Mouse (Mus musculus): ENCODE results near the gene Slc1a7. TPM values are rescaled to one million over a fixed set of nuclear protein-coding genes. Genes with fewer than 3 reads are reported as not detected.

Gene Slc1a7
- polyA plus RNA-seq, 1 experiment from 2014 or later = 0.05 TPM

GRCm38 (mm10) chr4:107998641-107999332, 30.7 kb downstream of the Slc1a7 start:
- Histone ChIP-seq H3K4me2 (ENCODE audit: low read length) (no peak overlapping the region), H3K27ac (no peak overlapping the region), H3K9me3 (replicated peaks; ENCODE audit: low read length) (no peaks in the 10 kb centered on the region), H3K36me3 (ENCODE audit: insufficient read depth, low read length) (no peaks in the 10 kb centered on the region), H3K4me3 (replicated peaks; ENCODE audit: low read depth, low read length) (no peak overlapping the region), H3K9ac (ENCODE audit: low read depth, low read length) (no peak overlapping the region), H3K4me1 (replicated peaks; ENCODE audit: insufficient read depth, low read length) (0 out of 2 replicates have a peak, but pooled peaks cover 8% of the 10 kb centered on the region), H3K27me3 (ENCODE audit: insufficient read depth, low read length) (no peaks in the 10 kb centered on the region)
- TF ChIP-seq CTCF (IDR thresholded peaks at IDR 0.05; ENCODE audit: low read depth) = no peak
- DNase-seq (ENCODE audit: low spot score) (peak; percentile 45), ATAC-seq (replicated peaks; ENCODE audit: low FRiP score, low read depth) (0 out of 2 replicates have a peak, but pooled peaks have one; percentile 25)
- WGBS = 16% methylated on average over 11 of the region's 11 CpGs

- H3K36me3 ChIP-seq (ENCODE audit: insufficient read depth, low read length) = no peaks in the 10 kb centered on the region
- H3K4me1 ChIP-seq (replicated peaks; ENCODE audit: insufficient read depth, low read length) = 0 out of 2 replicates have a peak, but pooled peaks cover 8% of the 10 kb centered on the region
- 86% methylated on average over 1 of the region's 1 CpGs for WGBS
- TF ChIP-seq CTCF (IDR thresholded peaks at IDR 0.05; ENCODE audit: low read depth) = no peak
- H3K9ac ChIP-seq (ENCODE audit: low read depth, low read length) = no peak overlapping the region
- peak; percentile 21 for DNase-seq (ENCODE audit: low spot score)
- H3K9me3 ChIP-seq (replicated peaks; ENCODE audit: low read length) = no peaks in the 10 kb centered on the region
- H3K27me3 ChIP-seq (ENCODE audit: insufficient read depth, low read length) = no peaks in the 10 kb centered on the region
- H3K4me2 ChIP-seq (ENCODE audit: low read length) = no peak overlapping the region
- no peak overlapping the region for H3K4me3 ChIP-seq (replicated peaks; ENCODE audit: low read depth, low read length)
- ATAC-seq (replicated peaks; ENCODE audit: low FRiP score, low read depth) = no peak
- H3K27ac ChIP-seq = no peak overlapping the region
Measured at GRCm38 (mm10) chr4:107999380-107999779, 31.2 kb downstream of the Slc1a7 start.

GRCm38 (mm10) chr4:108005328-108005727, 37.2 kb downstream of the Slc1a7 start:
- no peak for DNase-seq (ENCODE audit: low spot score)
- 63% methylated on average over 7 of the region's 7 CpGs for WGBS

GRCm38 (mm10) chr4:108007532-108008103, 39.5 kb downstream of the Slc1a7 start:
- no peak overlapping the region for H3K9ac ChIP-seq (ENCODE audit: low read depth, low read length)
- WGBS = 79% methylated on average over 7 of the region's 7 CpGs
- H3K36me3 ChIP-seq (ENCODE audit: insufficient read depth, low read length) = no peaks in the 10 kb centered on the region
- H3K4me3 ChIP-seq (replicated peaks; ENCODE audit: low read depth, low read length) = no peak overlapping the region
- no peak for TF ChIP-seq CTCF (IDR thresholded peaks at IDR 0.05; ENCODE audit: low read depth)
- no peak for DNase-seq (ENCODE audit: low spot score)
- ATAC-seq (replicated peaks; ENCODE audit: low FRiP score, low read depth) = peak; percentile 37; the same call in 1 of the 2 replicates
- no peak overlapping the region for H3K4me2 ChIP-seq (ENCODE audit: low read length)
- H3K27me3 ChIP-seq (ENCODE audit: insufficient read depth, low read length) = no peaks in the 10 kb centered on the region
- no peak overlapping the region for H3K27ac ChIP-seq
- H3K9me3 ChIP-seq (replicated peaks; ENCODE audit: low read length) = no peaks in the 10 kb centered on the region
- H3K4me1 ChIP-seq (replicated peaks; ENCODE audit: insufficient read depth, low read length) = no peaks in the 10 kb centered on the region

More at GRCm38 (mm10) chr4:108005328-108005727, 37.2 kb downstream of the Slc1a7 start:
- no peak overlapping the region for H3K9ac ChIP-seq (ENCODE audit: low read depth, low read length)
- H3K4me3 ChIP-seq (replicated peaks; ENCODE audit: low read depth, low read length) = no peak overlapping the region
- H3K36me3 ChIP-seq (ENCODE audit: insufficient read depth, low read length) = no peaks in the 10 kb centered on the region
- no peaks in the 10 kb centered on the region for H3K9me3 ChIP-seq (replicated peaks; ENCODE audit: low read length)
- H3K4me2 ChIP-seq (ENCODE audit: low read length) = no peak overlapping the region
- no peak for TF ChIP-seq CTCF (IDR thresholded peaks at IDR 0.05; ENCODE audit: low read depth)
- ATAC-seq (replicated peaks; ENCODE audit: low FRiP score, low read depth) = no peak
- H3K27me3 ChIP-seq (ENCODE audit: insufficient read depth, low read length) = no peaks in the 10 kb centered on the region
- H3K27ac ChIP-seq = no peak overlapping the region
- no peaks in the 10 kb centered on the region for H3K4me1 ChIP-seq (replicated peaks; ENCODE audit: insufficient read depth, low read length)

GRCm38 (mm10) chr4:108008541-108008940, 40.4 kb downstream of the Slc1a7 start:
- no peak for ATAC-seq (replicated peaks; ENCODE audit: low FRiP score, low read depth)
- H3K9me3 ChIP-seq (replicated peaks; ENCODE audit: low read length) = no peaks in the 10 kb centered on the region
- WGBS = 57% methylated on average over 8 of the region's 8 CpGs
- no peak overlapping the region for H3K27ac ChIP-seq
- TF ChIP-seq CTCF (IDR thresholded peaks at IDR 0.05; ENCODE audit: low read depth) = no peak
- H3K9ac ChIP-seq (ENCODE audit: low read depth, low read length) = no peak overlapping the region
- H3K4me3 ChIP-seq (replicated peaks; ENCODE audit: low read depth, low read length) = no peak overlapping the region
- H3K4me2 ChIP-seq (ENCODE audit: low read length) = no peak overlapping the region
- DNase-seq (ENCODE audit: low spot score) = no peak
- no peaks in the 10 kb centered on the region for H3K36me3 ChIP-seq (ENCODE audit: insufficient read depth, low read length)
- H3K27me3 ChIP-seq (ENCODE audit: insufficient read depth, low read length) = no peaks in the 10 kb centered on the region
- H3K4me1 ChIP-seq (replicated peaks; ENCODE audit: insufficient read depth, low read length) = no peaks in the 10 kb centered on the region

- no peaks in the 10 kb centered on the region for H3K9me3 ChIP-seq (replicated peaks; ENCODE audit: low read length)
- DNase-seq (ENCODE audit: low spot score) (no peak), ATAC-seq (replicated peaks; ENCODE audit: low FRiP score, low read depth) (no peak)
- TF ChIP-seq CTCF (IDR thresholded peaks at IDR 0.05; ENCODE audit: low read depth) = no peak
- no peak overlapping the region for H3K4me3 ChIP-seq (replicated peaks; ENCODE audit: low read depth, low read length)
- no peak overlapping the region for H3K4me2 ChIP-seq (ENCODE audit: low read length)
- H3K9ac ChIP-seq (ENCODE audit: low read depth, low read length) = no peak overlapping the region
- H3K27ac ChIP-seq = no peak overlapping the region
- 89% methylated on average over 2 of the region's 2 CpGs for WGBS
- no peaks in the 10 kb centered on the region for H3K27me3 ChIP-seq (ENCODE audit: insufficient read depth, low read length)
- H3K4me1 ChIP-seq (replicated peaks; ENCODE audit: insufficient read depth, low read length) = no peaks in the 10 kb centered on the region
- H3K36me3 ChIP-seq (ENCODE audit: insufficient read depth, low read length) = no peaks in the 10 kb centered on the region
Measured at GRCm38 (mm10) chr4:108014466-108014865, 46.3 kb downstream of the Slc1a7 start.
